Mouse (Mus musculus) urinary bladder, postnatal 4 days (tissue): Measurements from ENCODE around the gene Ift52.

Experiments
- DNase-seq, 2 experiments: peaks; one replicate each; pipeline ENCODE4 v3.0.0; 2021 to 2022; ENCODE audit warnings: low spot score in 2 of 2

The Ift52 gene

GRCm38 (mm10) chr2:163016916-163017743 lies at the start of gene Ift52:
Gene Ift52 (plus strand): TSS chr2:163017354.
- peak; percentile 82 to 91 for DNase-seq

- DNase-seq, result no peak
These were observed 48.8 kb upstream of the Ift52 start for GRCm38 (mm10) chr2:162968357-162968756.

GRCm38 (mm10) chr2:162969101-162969500 lies 48.1 kb upstream of the Ift52 start:
- DNase-seq, result no peak

- DNase-seq, result no peak
These were observed 46.3 kb upstream of the Ift52 start for GRCm38 (mm10) chr2:162970896-162971295.

GRCm38 (mm10) chr2:162972752-162973151 lies 44.4 kb upstream of the Ift52 start:
- no peak for DNase-seq

GRCm38 (mm10) chr2:162973206-162973605 lies 43.9 kb upstream of the Ift52 start:
- no peak for DNase-seq

GRCm38 (mm10) chr2:162973637-162974036 lies 43.5 kb upstream of the Ift52 start:
- DNase-seq, result no peak

- DNase-seq, result no peak
These were observed 41.9 kb upstream of the Ift52 start for GRCm38 (mm10) chr2:162975157-162975775.

GRCm38 (mm10) chr2:162976001-162976400 lies 41.2 kb upstream of the Ift52 start:
- no peak for DNase-seq

GRCm38 (mm10) chr2:162984381-162984780 lies 32.8 kb upstream of the Ift52 start:
- DNase-seq, result no peak

GRCm38 (mm10) chr2:162985923-162986322 lies 31.2 kb upstream of the Ift52 start:
- no peak for DNase-seq

- DNase-seq, result no peak
These were observed 30.4 kb upstream of the Ift52 start for GRCm38 (mm10) chr2:162986764-162987163.

- no peak for DNase-seq
These were observed 29.9 kb upstream of the Ift52 start, which contains the start of gene Sgk2 for GRCm38 (mm10) chr2:162987218-162987617. Gene Sgk2 (plus strand): TSS chr2:162987330.

GRCm38 (mm10) chr2:162988235-162988634 lies 28.9 kb upstream of the Ift52 start:
- no peak for DNase-seq

GRCm38 (mm10) chr2:162991394-162992083 lies 25.6 kb upstream of the Ift52 start:
- no peak for DNase-seq

GRCm38 (mm10) chr2:162992084-162992437 lies 25.1 kb upstream of the Ift52 start:
- no peak for DNase-seq

- DNase-seq, result no peak
These were observed 23.1 kb upstream of the Ift52 start for GRCm38 (mm10) chr2:162993881-162994616.

GRCm38 (mm10) chr2:162998528-162999230 lies 18.5 kb upstream of the Ift52 start:
- peak in 1 of 2 experiments; percentile 74 for DNase-seq

GRCm38 (mm10) chr2:162999744-163000143 lies 17.4 kb upstream of the Ift52 start:
- no peak for DNase-seq

- no peak for DNase-seq
These were observed 16.1 kb upstream of the Ift52 start for GRCm38 (mm10) chr2:163001071-163001470.

GRCm38 (mm10) chr2:163007299-163007698 lies 9.9 kb upstream of the Ift52 start:
- DNase-seq, result no peak
